Mouse (Mus musculus) cerebellum, adult 2 months (tissue): ENCODE results near the gene Cdpf1. TPM values are rescaled to one million over a fixed set of nuclear protein-coding genes. Genes with fewer than 3 reads are reported as not detected.

Experiments used
- DNase-seq, 2 experiments: peaks; one replicate each; pipeline ENCODE4 v3.0.0; 2021
- H3K27ac ChIP-seq: fragments of 200-500 bp; 2 replicates; pipeline ENCODE4 v1.5.1; 2012; ENCODE audit warnings: low read length, control low read depth, inconsistent platforms; ENCODE audit not compliant: insufficient read depth
- H3K27me3 ChIP-seq: fragments of 200-500 bp; 2 replicates; pipeline ENCODE4 v1.6.1; 2012; ENCODE audit warnings: inconsistent platforms, mild to moderate bottlenecking, low read length, moderate library complexity; ENCODE audit not compliant: control insufficient read depth, insufficient read depth
- H3K4me1 ChIP-seq: fragments of 200-500 bp; 2 replicates; pipeline ENCODE4 v1.6.1; 2011; ENCODE audit warnings: low read length; ENCODE audit not compliant: control insufficient read depth, insufficient read depth
- H3K4me3 ChIP-seq: fragments of 200-500 bp; replicated peaks from 2 replicates; pipeline ENCODE3; 2011; ENCODE audit warnings: mild to moderate bottlenecking, low read depth, low read length, control low read depth; ENCODE audit not compliant: insufficient read depth
- CTCF ChIP-seq: fragments of 200-500 bp; IDR thresholded peaks from 2 replicates; pipeline ENCODE4 v1.5.1; 2011; ENCODE audit warnings: low read depth, mild to moderate bottlenecking, control low read depth, low read length, moderate library complexity, borderline replicate concordance; ENCODE audit not compliant: insufficient read depth
- POLR2A ChIP-seq: fragments of 200-500 bp; IDR thresholded peaks from 2 replicates; pipeline ENCODE4 v1.6.1; 2011; ENCODE audit warnings: low read length, control low read depth, borderline replicate concordance; ENCODE audit not compliant: insufficient read depth
- WGBS: fragments of 180-500 bp; shearing (Covaris S2); methylation state at CpG from one replicate; pipeline ENCODE4 v1.1.7; 2018; 5-methylcytosine and 5-hydroxymethylcytosine counted together
- polyA plus RNA-seq: library from polyadenylated mRNA; depleted of rRNA; stranded (reverse); fragments of >200 nt; gene quantifications from 2 replicates; pipeline ENCODE4 v1.2.3, GENCODE M21; 2012; rRNA removed

Gene Cdpf1
- polyA plus RNA-seq = 21.6 and 24.1 TPM in 2 replicates

GRCm38 (mm10) chr15:85811535-85812277, at the start of gene Cdpf1:
Gene Cdpf1, minus strand, starts transcription at chr15:85811697.
- WGBS = 2% methylated on average over 36 of the region's 36 CpGs
- peak; percentile 97 for TF ChIP-seq POLR2A
- no peak; the same call in 1 of the 2 replicates for TF ChIP-seq CTCF
- DNase-seq = peak; percentile 98 to 100
- Histone ChIP-seq H3K4me3 (peak within 1 kb of the TSS; percentile 89), H3K4me1 (no peaks in the 10 kb centered on the region; the same call in 1 of the 2 replicates), H3K27ac (peak within 1 kb of the TSS; percentile 87), H3K27me3 (no peaks in the 10 kb centered on the region)

GRCm38 (mm10) chr15:85859490-85860031, 48.1 kb upstream of the Cdpf1 start, which contains the start of gene Gtse1:
Gene Gtse1, plus strand, starts transcription at chr15:85859745.
- TF ChIP-seq POLR2A (peak; percentile 88; the same call in 1 of the 2 replicates), CTCF (no peak)
- Histone ChIP-seq H3K27ac (peak within 1 kb of the TSS; percentile 83), H3K27me3 (no peaks in the 10 kb centered on the region), H3K4me3 (peak within 1 kb of the TSS; percentile 89), H3K4me1 (no peaks in the 10 kb centered on the region)
- DNase-seq = peak; percentile 95 to 96
- WGBS = under 1% methylated on average over 42 of the region's 42 CpGs

- no peak for DNase-seq
Observed at GRCm38 (mm10) chr15:85858980-85859489, 47.5 kb upstream of the Cdpf1 start.

GRCm38 (mm10) chr15:85851656-85852392, 40.3 kb upstream of the Cdpf1 start:
- peak; percentile 45 to 46 for DNase-seq
- no peak overlapping the region for H3K4me3 ChIP-seq
- no peaks in the 10 kb centered on the region for H3K27me3 ChIP-seq
- peaks cover 7% of the 10 kb centered on the region for H3K4me1 ChIP-seq
- WGBS = 39% methylated on average over 12 of the region's 12 CpGs
- H3K27ac ChIP-seq = no peak overlapping the region
- TF ChIP-seq POLR2A (no peak), CTCF (no peak; the same call in 1 of the 2 replicates)

More at GRCm38 (mm10) chr15:85858980-85859489, 47.5 kb upstream of the Cdpf1 start:
- H3K27me3 ChIP-seq = no peaks in the 10 kb centered on the region
- 2% methylated on average over 15 of the region's 15 CpGs for whole genome bisulfite sequencing
- H3K4me1 ChIP-seq = no peaks in the 10 kb centered on the region
- H3K27ac ChIP-seq = peak overlapping the region; percentile 83
- no peak for TF ChIP-seq CTCF
- no peak for TF ChIP-seq POLR2A
- peak overlapping the region; percentile 89 for H3K4me3 ChIP-seq

- Histone ChIP-seq H3K27me3 (no peaks in the 10 kb centered on the region), H3K4me3 (no peak overlapping the region), H3K27ac (no peak overlapping the region), H3K4me1 (peaks cover 15% of the 10 kb centered on the region)
- DNase-seq = peak; percentile 59 to 79
- TF ChIP-seq POLR2A (no peak), CTCF (no peak)
Observed at GRCm38 (mm10) chr15:85845071-85845470, 33.6 kb upstream of the Cdpf1 start.

GRCm38 (mm10) chr15:85841796-85842360, 30.4 kb upstream of the Cdpf1 start:
- H3K4me1 ChIP-seq = peaks cover 15% of the 10 kb centered on the region
- no peak overlapping the region for H3K27ac ChIP-seq
- DNase-seq = no peak
- WGBS = 82% methylated on average over 5 of the region's 5 CpGs
- no peaks in the 10 kb centered on the region for H3K27me3 ChIP-seq
- H3K4me3 ChIP-seq = no peak overlapping the region
- TF ChIP-seq POLR2A (no peak), CTCF (no peak)

- WGBS = 47% methylated on average over 6 of the region's 6 CpGs
- Histone ChIP-seq H3K27ac (no peak overlapping the region), H3K4me1 (peaks cover 15% of the 10 kb centered on the region), H3K4me3 (no peak overlapping the region), H3K27me3 (no peaks in the 10 kb centered on the region)
- DNase-seq = no peak
- TF ChIP-seq CTCF = peak; percentile 49
- TF ChIP-seq POLR2A = no peak
Observed at GRCm38 (mm10) chr15:85840983-85841382, 29.5 kb upstream of the Cdpf1 start.
